Mouse (Mus musculus) Patski (cell line): Measurements from ENCODE around the gene Vash1. TPM values are rescaled to one million over a fixed set of nuclear protein-coding genes. Genes with fewer than 3 reads are reported as not detected.

Source experiments
- ATAC-seq: fragments of 100-300 bp; one replicate; pipeline ENCODE4 v1.8.0; 2021
- CTCF ChIA-PET: fragments of 350-600 bp; sonication (Branson Sonifier 250); formaldehyde crosslinking; loops from one replicate; lab custom pipeline; 2022; ENCODE audit warnings: inconsistent platforms; lab: Charles Lee
- POLR2A ChIA-PET: fragments of 350-600 bp; sonication (Branson Sonifier 250); formaldehyde crosslinking; loops from one replicate; lab custom pipeline; 2022; ENCODE audit warnings: antibody characterized with exemption, inconsistent platforms; lab: Charles Lee
- DNase-seq: peaks from one replicate; pipeline ENCODE4 v3.0.0-alpha.2; 2011; ENCODE audit warnings: low read depth, low spot score
- H3K27me3 ChIP-seq: fragments of 371-371 bp; one replicate; pipeline ENCODE4 v1.5.1; 2021
- CTCF ChIP-seq: fragments of 100-300 bp; IDR thresholded peaks from one replicate; pipeline ENCODE4 v1.5.1; 2021
- in situ Hi-C: fragments of 300-500 bp; cut with MboI; formaldehyde crosslinking; loops from 3 replicates; pipeline ENCODE4 v1.11.1; 2018; ENCODE audit warnings: low pct_unique_long_range_greater_than_20kb, mixed read lengths
- polyA plus RNA-seq: library from polyadenylated mRNA; unstranded; gene quantifications from one replicate; pipeline ENCODE4 v1.2.3, GENCODE M21; 2021

The Vash1 gene
- polyA plus RNA-seq, 1 experiment from 2014 or later, result 1.5 TPM

- ChIA-PET CTCF (no interaction called here), POLR2A (no interaction called here)
- ATAC-seq, result no peak
- no peak for DNase-seq
- no peaks in the 10 kb centered on the region for H3K27me3 ChIP-seq
- no peak for TF ChIP-seq CTCF
- in situ Hi-C loops, result no loop called here
These were observed 41.6 kb downstream of the Vash1 start for GRCm38 (mm10) chr12:86719961-86720639.

GRCm38 (mm10) chr12:86721453-86721852 lies 43.0 kb downstream of the Vash1 start:
- no peak for ATAC-seq
- in situ Hi-C loops, result no loop called here
- POLR2A ChIA-PET, result no interaction called here
- CTCF ChIA-PET, result no interaction called here
- no peak for DNase-seq
- H3K27me3 ChIP-seq, result no peaks in the 10 kb centered on the region
- no peak for TF ChIP-seq CTCF

GRCm38 (mm10) chr12:86724300-86724699 lies 45.8 kb downstream of the Vash1 start:
- CTCF ChIA-PET, result no interaction called here
- DNase-seq, result no peak
- in situ Hi-C loops, result no loop called here
- no peak for ATAC-seq
- no peaks in the 10 kb centered on the region for H3K27me3 ChIP-seq
- POLR2A ChIA-PET, result no interaction called here
- TF ChIP-seq CTCF, result no peak

GRCm38 (mm10) chr12:86725706-86726105 lies 47.2 kb downstream of the Vash1 start:
- CTCF ChIA-PET, result no interaction called here
- peak; percentile 61 for ATAC-seq
- in situ Hi-C loops, result no loop called here

GRCm38 (mm10) chr12:86726120-86726640 lies 47.7 kb downstream of the Vash1 start, which contains the start of gene Angel1:
TSS of gene Angel1 (minus strand) at chr12:86726460.
- ChIA-PET CTCF (no interaction called here), POLR2A (interaction anchor here (0.6 to 0.7 kb wide), 3 partner anchors 13 to 340 kb away, joined by 3 to 4 read pairs (median 3); no protein-coding TSS in a partner anchor)
- TF ChIP-seq CTCF, result no peak
- in situ Hi-C loops, result no loop called here
- ATAC-seq (peak; percentile 95), DNase-seq (peak; percentile 31)
- peaks cover 3% of the 10 kb centered on the region for H3K27me3 ChIP-seq

More at GRCm38 (mm10) chr12:86725706-86726105, 47.2 kb downstream of the Vash1 start:
- POLR2A ChIA-PET, result interaction anchor here (0.6 to 0.7 kb wide), 3 partner anchors 13 to 339 kb away, joined by 3 to 4 read pairs (median 3); no protein-coding TSS in a partner anchor
- TF ChIP-seq CTCF, result no peak
- DNase-seq, result no peak
- peaks cover 3% of the 10 kb centered on the region for H3K27me3 ChIP-seq

- no peak for TF ChIP-seq CTCF
- DNase-seq (no peak), ATAC-seq (no peak)
- ChIA-PET POLR2A (no interaction called here), CTCF (no interaction called here)
- in situ Hi-C loops, result no loop called here
- peaks cover 42% of the 10 kb centered on the region for H3K27me3 ChIP-seq
These were observed 55.9 kb downstream of the Vash1 start, which contains the start of gene Lrrc74a for GRCm38 (mm10) chr12:86734319-86734810. TSS of gene Lrrc74a (plus strand) at chr12:86734369.

Other genes starting within 250 kb of the Vash1 start
- 4.9 TPM for gene Angel1, start 47.8 kb downstream of the Vash1 start, polyA plus RNA-seq
- gene Lrrc74a, start 55.7 kb downstream of the Vash1 start, polyA plus RNA-seq, result not detected
- gene Irf2bpl, start 206.1 kb downstream of the Vash1 start, polyA plus RNA-seq, result 97.1 TPM